Mouse (Mus musculus) cerebellum, postnatal 14 days (tissue): ENCODE measurements around the gene Hectd1.

Experiments
- DNase-seq, 2 experiments: peaks; one replicate each; pipeline ENCODE4 v3.0.0; 2021; ENCODE audit warnings: mixed read lengths in 2 of 2

The Hectd1 gene

DNA sequence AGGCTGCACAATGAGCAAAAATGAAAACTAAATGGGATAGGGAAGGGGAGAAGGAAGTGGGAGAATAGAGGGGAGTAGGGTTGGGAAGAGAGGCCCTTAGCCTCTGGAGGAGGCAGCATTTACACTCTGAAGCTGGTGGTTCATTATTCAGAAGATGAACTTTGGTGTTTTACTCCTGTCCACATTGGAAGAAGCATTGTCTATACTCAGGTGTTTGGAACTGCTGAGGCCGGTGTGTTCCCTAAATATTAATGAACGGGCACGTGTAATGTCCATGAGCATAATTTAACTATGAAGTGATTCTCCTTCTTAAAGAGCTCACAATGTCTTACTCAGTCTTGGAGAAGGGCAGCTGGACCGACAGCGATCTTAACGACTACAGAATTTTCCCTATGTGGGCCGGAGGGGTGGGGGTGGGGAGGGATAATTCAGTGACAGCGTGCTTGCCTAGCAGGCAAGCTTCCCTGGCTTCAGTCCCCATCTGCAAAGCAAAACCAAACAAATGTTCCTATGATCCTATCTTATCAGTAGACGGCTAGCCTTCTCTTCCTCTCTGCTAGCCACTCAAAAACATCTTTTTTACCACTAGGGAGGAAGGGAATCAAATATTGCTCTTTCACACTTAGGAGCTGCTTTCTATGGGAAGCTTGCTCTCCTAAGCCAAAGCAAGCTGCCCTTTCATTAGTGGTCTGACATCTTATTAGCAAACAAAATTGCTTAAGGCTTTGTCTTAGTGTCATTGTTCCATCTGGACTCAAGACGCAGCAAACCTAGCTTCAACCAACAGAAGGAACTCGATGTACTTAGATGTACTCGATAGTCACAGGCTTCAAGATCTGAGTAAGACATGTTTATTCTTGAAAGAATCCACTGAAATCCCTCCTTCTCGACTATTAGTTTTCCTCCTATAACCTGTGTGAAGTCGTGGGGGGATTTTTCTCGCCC is 14.5 kb upstream of the Hectd1 start:
- DNase-seq, result no peak

DNA sequence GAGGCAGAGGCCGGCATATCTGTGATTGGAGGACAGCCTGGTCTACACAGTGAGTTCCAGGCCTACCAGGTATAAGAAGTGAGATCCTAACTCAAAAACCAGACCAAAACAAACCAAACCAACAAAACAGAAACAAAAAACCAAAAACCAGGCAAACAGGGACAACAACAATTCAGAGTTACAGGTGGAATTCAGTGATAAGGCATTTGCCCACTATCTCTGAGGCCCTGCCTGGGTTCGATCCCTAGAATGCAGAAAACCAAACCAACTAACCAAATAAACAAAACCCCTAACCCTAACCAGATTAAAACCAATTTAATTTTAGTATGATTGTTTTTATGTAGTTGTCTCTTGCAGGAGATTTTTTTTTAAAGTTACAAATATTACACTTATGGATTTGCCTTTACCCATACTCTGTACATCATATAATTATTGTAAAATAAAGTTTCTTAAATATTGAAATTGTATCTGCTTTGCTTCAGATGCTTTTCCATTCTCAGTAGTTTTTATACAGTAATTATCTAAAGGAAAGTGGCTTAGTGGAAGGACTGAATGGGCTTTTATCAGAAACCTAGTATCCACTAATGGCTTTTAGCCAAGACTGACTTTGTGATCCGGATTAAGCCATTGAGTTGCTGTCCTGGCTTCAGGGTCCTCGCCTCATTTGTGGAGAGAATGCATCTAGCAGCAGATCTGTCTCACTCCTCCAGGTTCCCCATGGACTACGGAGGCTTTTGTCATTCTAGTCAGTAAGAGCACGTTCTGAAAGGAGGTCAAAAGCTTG is 12.9 kb upstream of the Hectd1 start:
- no peak for DNase-seq

DNA sequence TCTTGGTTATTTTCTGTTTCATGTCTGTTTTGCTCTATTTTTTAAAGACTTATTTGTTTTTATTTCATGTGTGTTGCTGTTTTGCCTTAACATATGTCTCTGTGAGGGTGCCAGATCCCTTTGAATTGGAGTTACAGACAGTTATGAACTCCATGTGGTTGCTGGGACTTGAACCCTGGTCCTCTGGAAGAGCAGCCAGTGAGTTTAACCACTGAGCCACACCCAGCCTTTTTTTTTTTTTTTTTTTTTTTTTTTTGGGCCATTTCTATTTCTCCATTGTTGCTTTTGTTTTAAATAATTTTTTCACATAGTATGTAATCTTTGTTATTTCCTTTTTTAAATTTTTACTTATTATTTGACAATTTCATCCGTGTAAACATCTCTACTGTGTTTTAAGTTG is 10.5 kb upstream of the Hectd1 start:
- no peak for DNase-seq

DNA sequence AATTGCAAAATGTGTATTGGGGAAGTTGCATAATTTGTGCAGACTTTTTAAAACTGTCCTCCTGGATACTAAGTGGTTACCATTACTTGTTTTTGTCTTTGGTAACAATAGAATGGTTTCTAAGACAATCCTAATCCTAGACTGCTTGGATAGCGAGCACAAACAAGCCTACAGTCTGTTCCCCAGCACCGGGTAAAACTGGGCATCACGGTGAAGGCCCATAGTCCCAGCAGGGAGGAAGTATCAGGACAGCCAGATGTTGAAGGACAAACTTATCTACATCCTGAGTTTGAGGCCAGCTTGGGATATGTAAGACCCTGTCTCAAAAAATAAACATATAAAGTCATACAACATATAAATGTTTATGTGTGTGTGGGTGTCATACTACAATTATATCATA is 5.9 kb upstream of the Hectd1 start:
- DNase-seq, result no peak

DNA sequence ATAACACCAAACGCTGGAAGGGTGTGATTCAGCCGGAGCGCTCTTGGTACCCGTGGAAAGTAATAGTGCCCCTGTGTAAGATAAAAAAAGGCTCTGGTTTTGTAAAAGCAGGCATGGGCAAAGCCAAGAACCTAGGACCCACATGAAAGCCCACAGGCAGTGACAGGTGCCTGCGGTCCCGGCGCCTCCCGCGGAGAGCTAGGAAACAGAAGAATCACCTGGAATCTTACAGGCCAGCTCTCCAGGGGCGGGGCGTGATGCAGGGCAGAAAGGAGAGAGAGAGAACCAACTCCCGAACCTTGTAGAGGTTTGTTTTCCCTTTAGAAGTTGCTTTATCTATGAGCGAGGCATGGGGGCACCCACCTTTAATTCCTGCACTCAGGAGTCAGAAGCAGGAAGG is 2.6 kb upstream of the Hectd1 start:
- no peak for DNase-seq

DNA sequence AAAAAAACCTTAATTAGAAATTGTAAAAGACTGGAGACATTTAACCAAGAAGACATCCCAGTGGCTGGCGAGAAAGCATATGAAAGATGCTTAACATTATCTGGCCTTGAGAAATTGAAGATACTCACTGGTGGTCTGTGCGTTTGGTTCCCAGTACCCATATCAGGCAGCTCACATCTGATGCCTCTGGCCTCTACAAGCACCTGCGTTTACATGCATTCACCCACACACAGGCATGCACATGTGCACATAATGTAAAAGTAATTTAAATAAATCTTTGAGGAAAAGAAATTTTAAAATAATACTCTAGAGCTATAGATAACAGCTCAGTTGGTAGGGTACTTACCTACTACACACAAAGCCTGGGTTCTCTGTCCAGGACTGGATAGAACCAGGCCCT is 2.0 kb upstream of the Hectd1 start:
- no peak for DNase-seq

DNA sequence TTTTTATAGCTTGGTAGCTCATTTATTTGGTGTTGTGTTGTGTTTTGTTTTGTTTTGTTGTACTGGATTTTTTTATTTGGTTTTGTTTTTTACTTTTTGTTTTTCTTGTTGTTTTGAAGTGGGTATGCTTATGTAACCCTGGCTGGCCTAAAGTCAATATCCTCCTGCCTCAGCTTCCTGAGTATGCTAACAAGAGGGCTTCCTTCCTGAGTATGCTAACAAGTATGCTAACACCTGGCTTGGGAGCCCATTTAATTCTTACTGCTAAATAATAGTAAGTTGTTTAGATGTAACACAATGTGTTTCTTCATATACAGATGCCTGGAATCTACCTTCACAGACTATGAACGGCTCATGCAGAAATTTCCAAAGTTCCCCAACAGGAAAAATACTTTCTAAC is 1.3 kb upstream of the Hectd1 start:
- DNase-seq, result no peak

DNA sequence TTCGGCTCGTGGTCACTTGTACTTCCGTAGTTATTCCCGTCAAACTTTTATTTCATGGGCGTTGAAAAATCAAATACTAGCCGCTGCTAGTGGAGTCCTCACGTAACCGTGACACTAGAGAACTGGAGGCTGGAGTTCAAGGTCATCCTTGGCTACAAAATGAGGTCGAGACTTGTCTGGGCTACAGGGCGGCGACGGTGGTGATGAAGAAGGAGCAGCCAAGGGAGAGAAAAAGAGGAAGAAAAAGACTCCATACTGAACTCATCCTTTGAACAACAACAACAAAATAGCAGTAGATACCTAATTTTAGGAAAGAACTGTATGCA is 704 bp upstream of the Hectd1 start:
- DNase-seq, result no peak

DNA sequence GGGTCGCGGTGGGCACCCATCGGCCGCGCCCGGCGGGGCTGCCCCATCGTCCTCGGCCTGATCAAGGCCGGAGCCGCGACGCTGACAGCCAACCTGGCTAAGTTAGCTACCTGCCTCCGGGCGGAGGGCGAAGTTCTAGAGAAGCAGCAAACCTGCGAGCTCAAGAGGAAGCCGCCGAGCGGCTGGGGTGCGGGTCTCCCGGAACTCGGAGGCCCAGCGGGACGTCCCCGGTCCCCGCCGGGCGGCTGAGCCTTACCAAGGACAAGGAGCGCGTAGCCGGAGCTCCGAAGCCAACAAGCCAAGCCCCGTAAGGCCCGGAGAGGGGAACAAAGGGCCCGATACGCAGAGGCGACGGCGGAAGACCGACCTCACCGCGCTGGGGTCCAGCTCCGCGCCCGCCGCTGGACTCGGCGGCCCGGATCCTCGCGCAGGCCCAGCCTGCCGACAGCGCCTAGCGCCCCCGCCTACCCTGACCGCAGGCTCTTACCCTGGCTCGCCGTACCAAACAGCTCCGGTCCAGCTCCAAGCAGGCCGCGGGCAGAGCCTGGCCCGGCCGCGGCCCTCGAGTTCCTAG is 533 bp downstream of the Hectd1 start:
- peak in 1 of 2 experiments; percentile 65 for DNase-seq

DNA sequence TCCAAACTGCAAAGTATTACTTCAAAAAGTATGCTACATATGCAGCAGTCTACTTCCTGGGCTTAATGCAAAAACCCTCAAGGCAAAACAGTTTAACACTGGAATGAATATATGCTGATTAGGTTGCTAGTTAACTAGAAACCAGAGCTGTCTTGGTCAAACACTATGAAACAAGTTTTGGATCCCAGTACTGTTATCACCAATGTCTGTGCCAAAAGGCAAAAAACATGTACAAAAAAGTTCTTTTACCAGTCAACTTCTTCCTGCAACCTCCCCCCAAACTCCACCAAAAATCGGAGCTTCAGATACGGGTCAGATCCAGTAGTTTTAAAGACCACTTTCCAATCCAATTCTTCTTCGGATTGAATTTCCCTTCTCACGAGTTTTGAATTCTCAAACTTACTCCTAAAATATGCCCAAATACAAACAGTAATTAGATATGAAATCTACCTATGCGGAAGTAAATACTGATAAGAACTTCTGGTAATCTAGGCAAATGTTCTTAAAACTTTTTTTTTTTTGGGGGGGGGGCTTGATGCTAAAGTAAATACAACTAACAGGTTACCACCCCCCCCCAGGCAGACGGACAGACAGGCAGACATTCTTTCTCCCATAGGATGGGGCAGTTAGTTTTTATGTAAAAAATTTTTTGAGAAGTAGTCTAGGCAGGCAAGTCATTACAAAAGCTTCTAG is 1.2 kb downstream of the Hectd1 start:
- DNase-seq, result no peak

DNA sequence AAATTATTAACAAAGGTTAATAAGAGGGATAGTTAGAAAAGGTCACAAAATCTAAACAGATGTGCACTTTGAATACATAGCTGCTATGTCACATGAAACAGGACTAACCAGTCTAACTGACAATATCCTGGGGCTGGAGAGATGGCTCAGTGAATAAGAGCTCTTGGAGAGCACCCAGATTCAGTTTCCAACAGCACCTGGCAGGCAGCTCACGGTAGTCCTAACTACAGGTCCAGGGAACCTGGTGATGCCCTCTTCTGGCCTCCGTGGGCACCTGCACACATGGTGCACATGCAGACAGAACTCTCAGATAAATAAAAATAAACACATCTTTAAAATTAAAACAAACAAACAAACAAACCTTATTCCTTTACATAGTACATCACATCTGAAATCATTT is 4.0 kb downstream of the Hectd1 start:
- DNase-seq, result peak; percentile 28 to 32

DNA sequence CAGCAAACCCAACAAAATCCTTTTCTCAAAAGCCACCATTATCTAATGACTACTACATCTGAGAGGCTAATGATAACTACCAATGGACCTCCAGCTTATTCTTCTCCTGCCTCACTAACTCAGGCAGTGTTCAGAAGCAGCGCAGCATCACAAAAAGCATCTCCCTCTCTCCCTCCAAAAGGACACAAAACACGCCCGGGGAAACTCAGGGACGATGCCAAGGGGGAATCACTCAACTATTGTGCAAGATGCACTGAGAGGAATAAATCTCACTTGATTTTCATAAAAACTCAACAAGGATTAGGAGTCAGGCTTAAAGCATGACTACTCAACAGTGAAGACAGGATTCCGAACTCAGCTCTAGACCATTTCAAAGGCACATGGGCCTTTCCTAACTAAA is 6.0 kb downstream of the Hectd1 start:
- no peak for DNase-seq

DNA sequence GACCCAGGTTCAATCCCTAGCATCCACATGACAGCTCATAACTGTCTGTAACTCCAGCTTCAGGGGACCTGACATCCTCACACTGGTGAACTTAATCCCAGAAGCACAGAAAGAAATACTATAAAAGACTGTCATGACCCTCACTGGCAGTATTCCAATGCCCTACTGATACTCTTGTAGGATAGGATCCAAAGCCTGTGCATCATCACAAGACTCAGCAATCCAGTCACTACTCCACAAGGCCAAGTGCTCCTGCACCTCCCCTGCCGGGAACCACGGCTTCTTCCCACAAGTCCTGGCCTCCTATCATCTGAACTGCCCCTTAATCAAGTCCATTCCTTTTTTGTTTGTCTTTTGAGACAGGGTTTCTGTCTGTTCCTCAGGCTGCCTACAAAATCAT is 6.5 kb downstream of the Hectd1 start:
- DNase-seq, result no peak

DNA sequence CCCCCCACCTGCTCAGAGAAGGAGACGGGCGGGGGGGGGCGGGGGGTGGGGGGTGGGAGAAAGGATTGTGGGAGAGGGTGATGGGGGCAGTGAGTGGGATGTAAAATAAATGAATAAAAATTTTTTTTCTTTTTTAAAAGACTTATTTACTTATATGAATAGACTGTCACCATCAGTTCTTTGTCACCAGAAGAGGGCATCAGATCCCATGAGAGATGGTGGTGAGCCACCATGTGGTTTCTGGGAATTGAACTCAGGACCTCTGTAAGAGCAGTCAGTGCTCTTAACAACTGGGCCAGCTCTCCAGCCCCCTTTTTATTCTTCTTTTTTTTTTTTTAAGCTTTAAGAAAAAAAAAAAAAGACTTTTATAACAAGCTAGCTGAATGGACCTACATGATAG is 7.1 kb downstream of the Hectd1 start:
- no peak for DNase-seq

DNA sequence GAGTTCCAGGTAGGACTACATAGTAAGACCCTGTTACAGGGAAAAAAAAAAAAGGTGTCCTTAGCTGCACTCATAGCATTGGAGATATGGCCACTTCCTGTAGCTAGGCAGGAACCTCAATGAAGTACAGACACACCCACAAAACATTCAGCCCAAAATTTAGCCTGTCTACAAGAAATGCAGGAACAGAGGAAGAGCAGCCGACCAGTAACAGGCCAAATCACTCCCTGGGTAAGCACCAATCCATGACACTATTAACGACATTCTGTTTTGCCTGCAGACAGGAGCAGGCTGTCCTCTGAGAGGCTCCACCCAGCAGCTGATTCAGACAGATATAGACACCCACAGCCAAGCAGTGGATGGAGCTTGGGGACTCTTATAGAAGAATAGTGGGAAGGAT is 8.1 kb downstream of the Hectd1 start:
- no peak for DNase-seq

DNA sequence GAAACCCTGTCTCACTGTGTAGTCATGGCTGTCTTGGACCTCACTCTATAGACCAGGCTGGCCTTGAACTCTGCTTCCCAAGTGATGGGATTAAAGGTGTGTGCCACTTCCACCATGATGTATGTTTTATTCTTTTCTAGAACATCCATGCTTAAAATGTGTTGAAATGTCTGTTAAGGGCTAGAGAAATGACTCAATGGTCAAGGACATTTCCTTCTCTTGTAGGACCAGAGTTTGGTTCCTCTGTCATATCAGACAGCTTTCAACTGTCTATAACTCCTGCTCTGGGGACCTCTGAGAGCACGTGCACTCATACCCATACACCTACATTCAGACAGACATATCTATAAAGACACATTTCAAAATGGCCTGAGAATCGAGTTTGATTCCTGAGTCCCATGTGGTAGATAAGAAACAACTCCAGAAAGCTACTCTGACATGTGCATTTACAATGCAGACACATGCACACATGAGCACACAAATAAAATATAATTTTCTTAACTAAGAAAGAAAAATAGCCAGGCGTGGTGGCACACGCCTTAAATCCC is 9.3 kb downstream of the Hectd1 start:
- no peak for DNase-seq

DNA sequence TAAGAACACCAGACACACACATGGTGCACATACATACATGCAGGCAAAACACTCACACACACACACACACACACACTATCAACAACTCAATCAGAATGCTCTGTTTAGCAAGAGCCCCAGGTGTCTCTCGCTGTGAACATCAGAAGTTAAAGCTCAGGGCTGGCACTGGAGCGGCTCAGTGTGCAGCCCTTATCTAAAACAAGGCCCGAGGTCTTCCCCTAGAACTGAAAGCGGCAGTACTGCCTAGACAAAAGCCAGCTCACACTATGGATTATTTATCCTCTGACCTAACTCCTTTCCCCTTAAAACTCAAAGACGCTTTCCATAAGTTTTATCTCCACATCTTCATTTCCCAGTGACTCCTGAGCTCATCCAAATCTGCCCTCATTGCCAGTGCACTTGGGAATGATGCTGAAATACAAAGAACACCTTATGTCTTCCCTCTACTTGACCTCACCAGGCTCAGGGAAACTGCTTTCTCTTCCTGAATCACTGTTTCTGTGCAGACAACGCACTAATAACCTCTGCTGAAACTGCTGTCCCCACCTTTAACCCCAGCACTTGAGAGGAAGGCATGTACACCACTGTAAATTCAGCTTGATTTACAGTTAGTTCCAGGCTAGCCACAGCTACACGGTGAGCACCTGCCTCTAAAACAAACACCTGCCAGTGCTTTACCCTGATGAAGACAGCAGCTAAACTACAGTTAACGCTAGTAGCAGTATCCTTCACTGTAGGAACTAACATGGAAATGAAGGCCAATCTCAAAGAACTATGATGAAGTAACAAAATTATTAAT is 11.3 kb downstream of the Hectd1 start:
- no peak for DNase-seq

DNA sequence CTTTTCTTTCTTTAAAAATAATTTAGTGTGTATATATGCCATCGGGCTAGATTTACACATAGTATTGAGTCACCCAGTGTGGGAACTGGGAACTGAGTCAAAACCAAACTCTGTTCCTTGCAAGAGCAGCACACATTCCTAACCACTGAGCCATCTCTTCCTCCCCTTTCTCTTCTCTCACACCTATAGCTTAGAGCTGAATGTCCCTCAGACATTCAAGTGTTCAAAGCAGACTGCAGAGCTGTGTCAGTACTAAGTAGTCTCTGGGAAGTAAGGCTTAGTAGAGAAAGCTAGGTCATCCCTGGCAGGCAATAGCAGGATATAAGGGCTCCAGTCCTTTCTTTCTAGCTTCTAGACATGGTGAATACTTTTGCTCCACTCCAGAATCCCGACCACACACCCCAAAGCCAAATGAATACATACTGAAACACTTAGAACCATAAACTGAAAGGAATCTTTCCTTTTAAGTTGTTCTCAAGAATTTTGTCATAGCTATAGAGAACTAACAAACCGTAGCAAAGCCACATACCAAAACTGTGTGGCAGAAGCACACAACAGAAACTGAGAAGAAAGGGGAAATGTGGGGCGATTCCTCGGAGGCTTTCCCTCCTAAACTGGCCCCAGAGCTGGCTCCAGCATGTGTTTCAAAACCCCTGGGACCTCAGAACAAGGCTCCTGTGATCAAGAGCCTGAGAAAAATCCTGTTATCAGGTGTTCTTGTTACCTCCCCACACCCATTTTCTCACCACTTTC is 17.8 kb downstream of the Hectd1 start:
- DNase-seq, result no peak

DNA sequence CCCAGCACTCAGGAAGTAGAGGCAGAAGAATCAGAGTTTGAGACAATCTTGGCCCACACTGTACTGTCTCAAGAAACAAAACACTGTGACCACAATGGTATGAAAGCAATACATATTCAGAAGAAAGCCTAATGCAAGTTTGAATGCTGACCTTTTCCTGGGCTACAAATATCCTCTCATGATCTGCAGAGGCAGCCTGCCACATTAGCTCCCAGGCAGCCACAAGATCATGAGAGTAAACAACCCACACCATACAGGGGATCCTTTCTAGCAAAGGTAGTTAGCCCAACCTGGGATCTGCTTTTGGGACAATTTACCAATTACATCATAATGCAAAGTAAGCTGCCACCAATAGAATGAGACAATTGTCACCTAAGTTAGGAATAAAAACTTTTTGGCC is 18.8 kb downstream of the Hectd1 start:
- DNase-seq, result no peak

DNA sequence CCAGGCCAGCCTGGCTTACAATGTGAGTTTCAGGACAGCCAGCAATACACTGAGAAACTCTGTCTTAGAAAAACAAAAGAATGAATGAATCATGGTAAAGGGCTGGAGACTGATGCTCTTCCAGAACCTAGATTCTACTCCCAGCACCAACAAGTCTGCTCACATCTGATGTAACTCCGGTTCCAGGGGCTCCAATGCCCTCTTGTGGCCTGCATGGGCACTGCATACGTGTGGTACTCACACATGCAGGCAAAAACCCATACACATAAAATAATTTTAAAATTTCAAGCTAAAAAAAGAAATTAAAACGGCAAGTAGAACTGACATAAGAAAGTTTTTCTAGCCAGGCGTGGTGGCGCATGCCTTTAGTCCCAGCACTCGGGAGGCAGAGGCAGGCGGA is 44.5 kb downstream of the Hectd1 start:
- DNase-seq, result peak; percentile 10 to 37

DNA sequence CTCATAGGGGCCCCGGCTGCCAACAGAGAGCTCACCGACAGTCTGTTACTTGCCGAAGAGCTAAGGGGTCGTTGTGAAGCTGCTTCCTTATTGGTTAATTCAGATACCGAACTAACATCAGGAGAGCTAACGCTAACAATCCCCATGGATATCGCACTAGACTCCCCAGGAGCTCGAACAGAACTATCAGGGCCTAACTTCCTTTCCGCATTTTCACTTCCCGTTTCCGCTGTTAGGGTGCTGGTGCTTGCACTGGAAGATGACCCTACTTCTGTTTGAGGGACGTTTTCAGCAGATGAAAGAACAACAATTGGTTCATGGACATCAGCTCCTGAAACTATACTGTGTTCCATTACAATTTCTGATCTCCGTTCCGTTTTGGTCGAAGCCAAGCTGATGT is 60.6 kb downstream of the Hectd1 start:
- DNase-seq, result no peak
